Mouse (Mus musculus) cerebellum, adult 9-11 months (tissue): Measurements from ENCODE around the gene Scn10a.

Experiments used
- DNase-seq: peaks from one replicate; pipeline ENCODE4 v3.0.0; 2022

Scn10a gene

DNA sequence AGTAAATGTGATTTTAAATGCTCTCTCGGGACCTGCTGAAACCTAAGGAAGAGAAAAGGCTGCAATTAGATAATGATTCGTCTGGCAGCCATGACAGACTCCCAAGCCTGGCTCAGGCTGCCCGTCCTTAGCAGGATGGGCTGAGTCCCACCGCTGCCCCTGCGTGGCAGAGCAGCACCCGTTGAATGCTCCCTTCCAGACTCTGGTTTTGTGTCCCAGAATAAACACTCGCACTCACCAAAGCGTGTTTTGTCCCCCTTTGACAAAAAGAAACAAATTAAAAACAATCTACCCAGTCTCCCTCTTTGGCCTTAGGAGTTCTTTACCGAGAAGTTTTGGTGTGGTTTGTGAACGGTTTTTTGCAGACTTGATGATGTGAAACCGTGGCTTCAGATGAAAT lies at the start of gene Scn10a:
Scn10a (minus strand) TSS at position 101 of the 400 bp plus-strand sequence.
- no peak for DNase-seq

DNA sequence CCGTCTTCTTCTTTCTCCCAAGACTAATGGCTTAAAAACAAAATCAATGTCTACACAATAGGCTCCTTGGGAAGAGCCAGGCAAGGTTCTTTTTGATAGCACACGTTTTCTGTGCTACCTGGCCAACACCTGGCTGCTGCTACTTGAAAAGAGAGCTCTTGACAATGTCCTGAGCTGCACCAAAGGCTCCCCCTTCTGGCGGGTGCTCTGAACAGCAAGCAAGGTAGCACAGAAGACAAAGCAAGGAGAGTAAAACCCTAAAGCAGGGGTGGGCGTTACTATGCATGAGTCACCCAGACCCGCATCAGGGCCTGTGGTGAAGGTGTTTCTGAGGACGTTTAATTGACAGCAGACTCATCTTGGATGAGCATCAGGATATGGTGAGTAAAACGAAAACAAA lies 49.5 kb upstream of the Scn10a start:
- DNase-seq, result no peak

DNA sequence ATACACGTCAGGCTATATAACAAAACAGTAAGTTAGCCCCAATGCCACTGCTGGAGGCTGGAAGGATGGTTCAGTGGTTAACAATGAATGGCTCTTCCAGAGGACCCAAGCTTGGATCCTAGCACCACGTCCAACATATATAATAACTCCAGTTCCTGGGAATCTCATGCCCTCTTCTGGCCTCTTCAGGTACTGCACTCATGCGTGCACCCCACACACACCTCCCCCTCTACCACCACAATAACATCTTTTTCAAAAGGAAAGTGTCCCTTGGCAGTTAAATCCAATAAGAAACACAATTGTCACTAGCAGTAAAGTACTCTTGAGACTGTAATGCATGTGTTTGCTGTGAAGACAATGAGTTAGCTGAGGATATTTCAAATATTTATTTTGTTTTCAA lies 41.1 kb upstream of the Scn10a start:
- no peak for DNase-seq

DNA sequence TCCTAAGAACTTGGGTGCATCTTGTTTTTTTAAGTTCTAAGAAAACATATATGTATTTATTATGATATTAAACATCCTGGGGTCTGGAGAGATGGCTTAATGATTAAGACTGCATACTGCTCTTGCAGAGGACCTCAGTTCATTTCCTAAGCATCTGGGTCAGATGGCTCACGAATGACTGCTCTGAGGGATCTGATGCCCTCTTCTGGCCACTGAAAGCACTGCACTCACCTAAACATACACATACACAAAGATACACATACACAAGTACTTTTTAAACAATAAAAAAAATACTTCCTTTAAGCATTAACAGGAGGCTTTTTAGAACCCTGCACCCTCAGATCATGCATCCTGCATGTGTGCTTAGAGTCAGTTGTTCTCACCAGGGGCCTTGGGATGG lies 40.3 kb upstream of the Scn10a start:
- DNase-seq, result no peak

DNA sequence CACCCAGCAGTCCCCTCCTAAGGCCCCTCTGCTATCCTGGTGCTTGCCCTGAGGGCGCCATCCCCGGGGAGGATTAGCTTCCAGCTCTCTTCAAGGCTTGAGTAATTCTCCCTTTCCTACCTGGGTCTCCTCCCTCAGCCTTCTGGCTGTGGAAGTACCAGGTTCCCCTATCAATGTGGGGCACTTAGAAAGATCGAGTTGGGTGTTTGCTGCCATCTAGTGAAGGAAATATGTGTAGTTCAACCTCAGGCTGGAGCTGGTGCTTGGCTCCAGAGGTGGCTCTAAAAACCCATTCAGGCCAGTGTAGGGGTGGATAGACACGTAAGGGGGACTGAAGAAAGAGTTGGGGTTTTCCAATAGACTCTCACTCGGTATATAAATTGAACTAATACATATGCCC lies 32.4 kb upstream of the Scn10a start:
- no peak for DNase-seq

DNA sequence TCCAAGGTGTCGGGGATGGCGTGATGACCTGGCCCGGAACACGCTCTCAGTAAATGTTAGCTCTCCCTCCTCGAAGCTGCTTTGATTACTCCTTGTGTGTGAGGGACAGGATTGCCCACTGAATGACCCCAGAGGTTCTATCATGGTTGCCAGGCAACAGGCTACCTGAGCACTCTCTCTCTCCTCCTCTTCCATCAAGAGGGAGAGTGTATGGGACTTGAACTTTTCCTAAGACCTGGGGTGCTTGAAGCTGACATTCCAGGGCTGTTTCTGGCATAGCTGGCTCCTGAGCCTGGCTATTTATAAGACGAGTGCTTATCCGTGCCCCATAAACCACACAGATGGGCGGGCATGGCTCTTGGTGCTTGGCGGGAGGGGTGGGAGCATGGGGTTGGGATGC lies 30.0 kb upstream of the Scn10a start:
- DNase-seq, result no peak

DNA sequence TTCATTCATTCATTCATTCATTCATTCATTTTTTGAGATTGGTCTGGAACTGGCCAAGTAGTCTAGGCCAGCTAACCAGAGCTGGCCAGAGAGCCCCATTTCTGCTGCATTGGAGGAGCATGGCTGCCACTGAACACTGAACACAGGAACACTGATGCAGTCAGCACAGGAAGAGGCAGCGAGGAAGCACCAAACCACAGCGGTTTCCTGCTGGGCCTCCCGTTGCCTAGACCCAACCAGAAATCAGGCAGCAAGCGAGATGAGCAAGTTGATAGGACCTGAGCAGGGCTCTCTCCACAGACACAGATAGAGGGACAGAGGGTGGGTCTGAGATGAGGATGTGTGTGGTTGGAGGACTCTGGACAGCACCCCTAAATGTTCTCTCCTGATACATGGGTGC lies 24.8 kb upstream of the Scn10a start:
- no peak for DNase-seq

DNA sequence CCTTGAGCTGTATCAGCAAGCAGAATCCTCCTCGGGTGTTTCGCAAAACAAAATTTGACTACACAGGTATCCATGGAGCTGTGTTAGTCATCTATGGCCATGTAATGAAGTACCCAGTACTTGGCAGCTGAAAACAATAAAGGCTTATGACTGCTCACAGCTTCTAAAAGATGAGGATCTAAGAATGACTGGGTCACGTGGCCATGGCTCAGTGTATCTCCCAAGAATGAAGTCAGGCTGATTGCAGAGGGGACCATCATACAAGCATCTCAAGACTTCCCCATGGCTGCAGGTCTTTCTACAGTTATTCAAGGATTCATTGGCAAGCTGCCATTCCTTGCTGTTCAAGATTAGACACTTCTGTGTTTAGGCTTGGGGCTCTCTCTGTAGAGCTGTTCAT lies 24.2 kb upstream of the Scn10a start:
- no peak for DNase-seq

DNA sequence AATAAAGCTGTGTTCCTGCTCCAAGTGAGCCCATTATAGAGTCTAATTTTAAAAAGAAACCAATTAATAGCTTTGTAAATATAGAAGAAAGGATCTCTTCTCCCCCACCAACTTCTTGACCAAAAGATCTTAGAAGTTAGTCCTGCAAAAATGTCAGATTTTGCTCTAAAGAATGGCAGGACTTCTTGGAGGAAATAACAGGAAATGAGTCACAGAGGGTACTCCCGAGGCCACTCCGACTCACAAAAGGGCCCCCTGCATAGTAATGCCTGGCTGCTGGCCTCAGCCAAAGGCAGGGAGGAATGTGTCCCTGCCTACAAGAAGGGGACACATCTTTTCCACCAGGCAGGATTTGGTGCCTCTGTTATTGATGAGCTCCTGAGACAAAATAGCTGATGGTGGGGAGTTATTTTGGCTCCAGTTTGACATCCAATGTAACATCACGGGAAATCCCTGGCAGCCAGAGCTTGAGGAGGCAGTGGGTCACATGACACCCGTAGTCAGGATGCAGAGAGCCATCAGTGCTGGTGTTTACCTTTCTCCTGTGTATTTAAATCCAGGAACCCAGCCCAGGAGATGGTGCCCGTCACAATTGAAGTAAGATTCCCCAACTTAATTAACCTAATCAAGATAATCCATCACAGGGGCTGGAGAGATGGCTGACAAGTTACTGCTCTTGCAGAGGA lies 22.1 kb upstream of the Scn10a start:
- DNase-seq, result no peak

DNA sequence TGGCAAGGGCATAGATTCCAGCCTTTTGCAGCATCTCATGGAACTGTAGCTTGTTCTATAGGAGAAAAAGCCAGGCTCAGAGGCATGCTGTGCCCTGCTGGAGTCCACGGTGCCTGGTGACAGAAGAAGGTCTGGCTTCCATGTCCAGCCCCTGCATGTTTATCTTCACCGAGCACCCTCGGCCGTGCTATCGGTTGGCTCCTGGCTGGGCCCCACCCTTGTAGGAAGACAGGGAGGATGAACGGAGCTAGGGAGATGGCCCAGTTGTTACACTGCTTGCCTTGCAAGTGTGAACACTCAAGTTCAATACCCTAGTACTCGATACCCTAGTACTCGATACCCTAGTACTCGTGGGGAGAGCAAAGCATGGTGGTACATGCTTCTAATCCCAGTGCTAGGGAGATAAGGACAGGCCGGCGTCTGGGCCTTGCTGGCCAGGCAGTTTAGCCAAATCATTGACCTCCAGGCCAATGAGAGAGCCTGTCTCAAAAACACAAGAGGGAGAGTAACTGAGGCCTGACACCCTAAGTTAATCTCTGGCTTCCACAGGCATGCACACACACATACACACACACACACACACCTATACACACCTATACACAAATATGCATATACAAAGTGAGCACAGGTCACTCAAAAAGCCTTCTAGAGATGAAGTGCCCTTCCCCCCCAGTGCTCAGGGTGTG lies 9.4 kb upstream of the Scn10a start:
- DNase-seq, result no peak

DNA sequence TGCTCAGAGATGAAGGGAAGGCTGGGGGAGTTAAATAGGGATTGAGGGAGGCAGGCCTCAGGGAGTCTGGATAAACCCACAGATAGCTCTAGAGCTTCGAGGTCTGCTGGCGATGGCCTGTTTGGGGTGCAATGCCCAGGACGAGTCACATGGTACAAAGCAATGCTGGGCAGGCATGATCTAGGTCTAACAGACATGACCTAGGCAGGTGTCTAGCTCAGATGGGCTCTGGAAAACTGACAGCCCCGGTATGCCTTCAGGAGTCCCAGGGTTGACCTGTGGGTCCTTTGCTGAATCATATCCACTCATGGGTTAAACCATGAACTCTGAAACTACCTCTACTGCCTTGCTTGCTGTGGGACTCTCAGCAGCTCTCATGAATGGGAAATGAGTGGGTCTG lies 7.9 kb upstream of the Scn10a start:
- no peak for DNase-seq

DNA sequence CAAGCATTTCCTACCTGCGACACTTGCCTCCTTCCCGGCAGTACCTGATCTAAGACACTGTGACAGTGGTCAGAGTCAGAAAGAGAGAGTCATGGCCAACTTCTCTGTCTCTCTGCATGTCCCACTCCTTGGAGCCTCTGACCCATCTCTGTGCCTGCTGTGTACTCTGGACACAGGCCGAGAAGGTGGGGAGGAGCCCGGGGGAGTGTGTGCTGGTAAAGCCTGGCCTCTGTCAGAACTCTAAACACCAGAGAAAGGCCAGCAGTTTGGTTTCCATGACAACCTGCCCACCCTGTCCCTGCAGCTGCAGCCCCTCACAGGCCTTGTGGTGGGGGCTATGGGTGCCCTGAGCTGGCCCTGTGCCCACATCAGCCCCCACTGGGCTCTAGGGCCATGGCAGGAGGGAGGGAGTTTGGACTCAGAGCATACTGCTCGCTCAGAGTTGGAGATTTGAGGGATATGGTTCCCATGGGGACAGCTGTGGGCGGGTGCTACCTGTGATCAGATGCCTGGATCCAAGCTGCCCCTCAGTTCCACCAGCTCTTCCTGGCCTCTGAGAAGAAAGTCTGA lies 6.3 kb upstream of the Scn10a start:
- no peak for DNase-seq

DNA sequence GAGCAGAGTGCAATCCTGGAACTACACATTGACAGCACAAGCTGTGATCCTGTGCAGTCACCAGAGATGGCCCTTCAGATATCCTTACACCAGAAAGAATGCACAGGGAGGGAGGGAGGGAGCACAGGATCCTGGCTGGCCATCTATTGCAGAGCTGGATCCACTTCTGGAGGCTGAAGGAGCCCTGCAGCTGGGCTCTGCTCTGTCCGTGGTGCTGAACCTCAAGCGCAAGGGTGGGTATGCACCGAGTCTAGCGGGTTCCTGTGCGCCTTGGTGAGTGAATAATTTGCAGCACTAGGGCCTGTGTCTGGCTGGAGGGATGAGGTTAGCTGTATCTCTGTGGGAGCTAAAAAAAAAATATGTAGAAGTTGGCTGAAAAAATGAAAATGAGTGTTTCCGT lies 12.4 kb downstream of the Scn10a start:
- no peak for DNase-seq

DNA sequence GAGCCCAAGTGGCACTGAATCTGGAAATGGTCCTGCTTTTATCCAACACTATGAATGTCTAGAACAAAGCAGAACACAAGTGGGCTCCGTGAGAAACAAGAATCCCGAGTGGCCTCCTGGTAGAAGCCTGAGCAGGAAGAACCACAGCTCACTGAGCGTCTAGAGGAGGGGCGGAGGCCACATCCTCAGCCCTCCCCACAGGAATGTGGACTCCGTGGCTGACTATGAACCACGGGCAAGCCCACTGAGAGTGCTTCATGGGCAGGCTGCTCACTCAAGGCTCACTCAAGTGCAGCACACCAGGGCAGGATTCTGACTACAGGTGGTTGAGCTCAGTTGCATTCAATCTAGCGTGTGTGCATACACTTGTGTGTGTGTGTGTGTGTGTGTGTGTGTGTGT lies 27.6 kb downstream of the Scn10a start:
- DNase-seq, result no peak

DNA sequence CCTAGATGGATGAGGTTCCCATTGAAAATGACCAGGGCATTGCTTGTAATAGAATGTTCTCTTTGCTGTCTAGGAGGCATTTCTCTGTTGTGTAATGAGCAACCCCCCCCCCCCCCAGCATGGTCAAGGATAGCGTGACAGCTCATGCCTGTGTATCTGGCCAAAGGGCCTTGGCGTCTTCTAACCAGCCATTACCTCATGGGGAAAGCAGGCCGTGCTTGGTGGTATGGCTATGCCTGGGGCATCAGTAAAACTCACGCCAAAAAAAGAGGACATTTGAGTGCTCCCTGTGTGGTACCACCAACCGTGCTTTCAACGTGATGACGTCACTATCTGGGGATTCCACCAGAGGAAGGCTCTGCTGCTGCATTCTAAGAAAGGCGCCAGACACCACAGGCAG lies 28.1 kb downstream of the Scn10a start:
- no peak for DNase-seq

DNA sequence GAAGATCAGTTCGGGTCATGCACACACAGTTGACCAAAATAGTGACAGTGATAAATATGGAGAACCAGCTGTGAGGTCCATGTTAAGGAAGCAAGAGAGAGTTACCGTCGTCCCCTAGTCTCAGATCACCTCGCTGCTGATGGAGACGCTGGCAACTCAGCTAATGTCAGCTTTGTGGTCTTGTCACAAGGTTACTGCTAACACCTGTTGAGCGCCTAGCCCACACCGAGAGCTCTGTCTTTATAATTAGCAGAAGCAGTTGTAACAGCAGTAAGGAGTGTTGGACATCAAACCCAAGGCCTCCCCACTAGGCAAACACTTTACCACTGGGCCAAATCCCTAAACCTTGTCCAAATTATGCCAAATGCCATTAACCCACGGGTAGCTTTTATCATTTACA lies 31.2 kb downstream of the Scn10a start:
- DNase-seq, result no peak

DNA sequence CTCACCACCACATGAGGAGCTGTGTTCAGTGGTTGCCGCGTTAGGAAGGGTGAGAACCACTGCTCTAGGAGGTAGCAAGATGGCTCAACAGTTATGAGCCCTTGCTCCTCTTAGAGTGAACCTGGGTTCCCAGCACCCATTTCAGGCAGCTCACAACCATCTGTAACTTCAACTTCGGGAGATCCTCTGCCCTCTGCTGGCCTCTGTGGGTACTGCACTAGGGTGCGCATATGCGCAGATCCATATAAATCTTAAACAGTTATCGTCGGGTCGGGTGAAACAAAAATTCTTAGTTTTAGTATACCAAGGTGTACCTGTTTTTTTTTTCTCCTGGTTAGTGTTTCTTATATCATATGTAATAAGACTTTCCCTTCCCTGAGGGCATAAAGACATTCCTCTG lies 32.9 kb downstream of the Scn10a start:
- no peak for DNase-seq

DNA sequence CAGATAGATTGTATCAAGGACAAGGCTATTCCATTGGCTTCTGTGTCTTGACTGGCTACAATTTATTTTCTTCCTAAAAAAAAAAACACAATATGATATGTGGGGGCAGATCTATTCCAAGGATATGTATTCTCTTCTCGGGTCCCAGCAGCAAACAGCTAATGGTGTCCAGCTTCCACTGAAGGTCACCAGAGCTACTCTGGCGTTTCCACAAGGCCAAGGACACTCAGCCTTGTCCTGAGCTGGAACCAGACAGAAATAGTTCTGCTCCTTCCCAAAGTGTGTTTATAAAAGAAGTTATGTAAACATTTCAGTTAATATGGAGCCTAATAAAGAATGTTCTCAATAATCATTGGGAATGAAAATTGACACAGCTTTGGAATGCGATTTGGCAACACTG lies 38.2 kb downstream of the Scn10a start:
- no peak for DNase-seq

DNA sequence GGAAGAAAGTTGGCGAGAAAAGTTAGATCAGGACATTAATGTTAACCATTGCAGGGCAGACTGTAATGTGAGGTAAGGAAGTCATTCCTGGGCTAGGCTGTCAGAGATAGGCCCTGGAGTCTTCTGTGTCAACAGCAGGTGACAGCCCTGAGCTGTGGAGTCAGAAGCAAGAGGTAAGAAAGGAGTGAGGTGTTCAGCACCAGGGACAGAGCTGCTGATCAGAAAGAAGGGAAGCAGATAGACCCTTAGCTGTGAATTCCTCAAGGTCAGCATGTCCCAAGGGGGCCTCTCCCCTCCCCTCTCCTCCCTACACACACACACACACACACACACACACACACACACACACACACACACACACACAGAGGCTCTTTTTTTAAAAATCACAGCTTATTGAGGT lies 55.0 kb downstream of the Scn10a start:
- no peak for DNase-seq

DNA sequence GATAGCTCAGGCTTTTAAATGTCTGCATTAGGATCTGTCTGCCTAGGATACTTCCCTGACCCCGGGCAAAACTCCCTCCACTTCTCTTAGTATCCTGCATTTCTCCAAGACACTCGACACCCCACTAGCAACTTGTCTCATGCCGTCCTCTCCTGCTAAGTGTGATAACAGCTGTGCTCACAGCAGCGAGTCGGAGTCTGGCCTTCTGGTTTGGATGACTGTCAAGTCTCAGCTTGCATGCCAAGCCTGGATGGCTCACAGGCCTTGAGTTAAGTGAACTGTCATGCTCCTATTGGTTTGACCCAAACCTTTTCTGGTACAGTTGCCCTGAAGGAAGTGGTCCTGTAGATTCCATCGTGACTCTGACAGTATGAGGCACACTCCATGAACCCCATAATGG lies 63.0 kb downstream of the Scn10a start:
- peak; percentile 5 for DNase-seq

DNA sequence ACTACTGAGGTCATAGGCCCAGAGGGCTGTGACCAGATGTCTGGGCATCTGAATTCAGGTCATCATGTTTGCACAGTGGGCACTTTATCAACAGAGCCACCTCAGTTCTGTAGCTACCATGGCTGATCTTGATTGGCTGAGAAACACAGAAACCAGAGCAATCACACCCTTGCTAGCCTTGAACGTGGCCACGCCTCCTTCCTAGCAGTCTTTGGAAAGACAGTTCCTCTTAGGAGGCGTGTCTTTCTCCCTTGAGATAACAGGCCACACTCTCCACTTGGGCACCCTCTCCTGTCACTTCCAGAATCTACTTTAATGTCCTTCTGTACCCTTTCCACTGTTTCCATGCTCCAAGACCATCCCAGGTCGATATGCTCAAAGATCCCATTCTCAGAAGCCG lies 65.4 kb downstream of the Scn10a start:
- no peak for DNase-seq

DNA sequence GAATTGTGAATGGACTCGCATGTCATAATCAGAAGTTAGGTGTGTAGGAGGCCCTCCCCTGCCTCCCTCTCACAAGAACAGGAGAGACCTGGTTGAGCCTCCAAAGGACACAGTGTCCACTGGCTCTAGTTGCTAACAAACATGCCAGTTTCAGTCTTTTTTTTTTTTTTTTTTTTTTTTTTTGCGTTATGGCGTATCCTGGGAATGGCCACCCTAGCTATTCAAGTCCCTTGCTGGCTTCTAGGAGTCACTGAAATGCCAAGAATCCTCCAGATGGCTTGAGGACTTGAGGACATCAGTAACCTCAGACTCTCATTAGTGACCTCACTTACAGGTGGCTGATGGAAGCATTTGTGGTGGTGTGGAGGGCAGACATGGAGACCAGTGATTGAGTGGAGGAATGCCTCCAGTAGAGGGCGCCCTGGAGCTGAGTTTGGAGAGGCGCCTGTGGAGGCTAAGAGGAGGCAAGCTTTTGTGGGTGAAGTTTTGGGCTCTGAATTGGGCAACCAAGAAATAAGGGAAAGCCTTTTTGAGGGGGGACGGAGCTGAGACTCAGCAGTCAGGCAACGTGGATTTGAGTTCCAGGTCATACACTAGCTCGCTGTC lies 72.1 kb downstream of the Scn10a start:
- DNase-seq, result no peak

DNA sequence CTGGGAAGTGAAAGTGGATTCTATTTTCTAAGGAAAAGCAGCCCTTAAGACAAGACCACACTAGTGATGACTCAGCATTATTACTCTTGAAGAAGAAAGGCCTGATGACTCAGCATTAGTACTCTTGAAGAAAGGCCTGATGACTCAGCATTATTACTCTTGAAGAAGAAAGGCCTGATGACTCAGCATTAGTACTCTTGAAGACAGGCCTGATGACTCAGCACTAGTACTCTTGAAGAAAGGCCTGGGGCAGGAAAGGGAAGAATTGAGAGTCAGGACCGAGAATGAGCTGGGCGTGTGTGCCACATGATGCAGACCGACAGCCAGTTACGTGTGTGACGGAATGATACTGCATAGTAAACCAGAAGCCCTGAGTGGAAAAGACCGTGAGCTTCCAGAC lies 77.1 kb downstream of the Scn10a start:
- no peak for DNase-seq

DNA sequence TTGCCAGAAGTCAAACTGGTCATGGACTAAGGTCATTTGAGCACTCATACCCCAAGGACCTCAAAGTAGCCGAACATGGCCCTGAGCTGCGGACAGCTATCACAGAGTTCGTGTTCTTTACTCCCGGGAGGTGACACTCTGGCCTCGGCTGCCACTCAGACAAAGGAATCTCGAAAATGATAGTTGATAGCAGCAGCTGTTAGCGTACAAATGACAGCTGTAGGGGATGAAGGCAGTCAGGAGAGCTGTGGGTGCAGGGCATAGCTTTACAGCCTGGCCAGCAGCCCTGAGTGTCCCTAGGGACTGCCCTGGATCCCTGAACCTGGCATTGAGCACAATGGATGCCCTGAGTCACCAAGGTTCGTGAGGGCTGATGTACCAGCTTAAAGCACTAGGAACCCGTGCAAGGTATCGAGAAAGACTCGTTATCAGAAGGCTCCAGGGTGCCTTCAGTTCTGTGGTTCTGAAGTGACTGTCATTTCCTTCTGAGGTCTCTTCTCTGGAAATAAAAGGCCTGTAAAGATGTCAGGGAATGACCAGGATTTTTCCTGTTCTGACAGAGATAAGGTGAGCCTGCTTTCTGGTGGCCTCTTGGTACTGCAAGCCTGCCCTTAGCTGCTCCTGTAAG lies 84.8 kb downstream of the Scn10a start:
- no peak for DNase-seq
